Mouse (Mus musculus): Measurements from ENCODE around the gene Camk1d. TPM values are rescaled to one million over a fixed set of nuclear protein-coding genes. Genes with fewer than 3 reads are reported as not detected.

Gene Camk1d
- total and polyA plus RNA-seq, 2 experiments from 2014 or later, result 1.1 to 2.2 TPM

DNA sequence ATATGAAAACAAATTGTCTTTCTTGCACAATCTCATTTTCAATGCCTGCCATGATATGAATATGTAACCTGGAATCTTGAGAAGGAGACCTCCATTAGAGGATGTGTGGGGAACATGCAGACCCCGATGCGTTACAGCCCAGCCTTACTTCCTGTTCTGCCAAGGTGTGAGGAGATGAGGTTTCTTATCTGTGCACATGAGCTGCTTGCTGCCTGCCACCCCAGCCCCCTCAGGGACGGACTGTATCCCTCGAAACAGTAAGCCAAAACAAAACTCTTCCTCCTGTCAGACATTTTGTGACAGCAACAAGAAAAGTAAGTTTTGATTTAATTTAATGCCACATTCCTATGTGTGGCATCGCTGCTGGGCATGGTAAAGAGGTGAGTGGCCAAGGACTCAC, 200.2 kb downstream of the Camk1d start:
- ATAC-seq (ENCODE audit: insufficient read depth, low read depth) (no peak), DNase-seq (ENCODE audit: low spot score) (no peak)
- no peak overlapping the region for H3K4me3 ChIP-seq (ENCODE audit: low read depth, low read length)
- H3K4me1 ChIP-seq (ENCODE audit: control insufficient read depth, insufficient read depth), result no peaks in the 10 kb centered on the region
- TF ChIP-seq CTCF (IDR thresholded peaks at IDR 0.05; ENCODE audit: low read depth), result no peak
- TF ChIP-seq EP300 (IDR thresholded peaks at IDR 0.05; ENCODE audit: low read depth), result no peak
- H3K9me3 ChIP-seq (replicated peaks; ENCODE audit: control insufficient read depth, low read length), result no peaks in the 10 kb centered on the region
- H3K4me2 ChIP-seq (ENCODE audit: low read depth, low read length), result no peak overlapping the region
- 91% methylated on average over 5 of the region's 5 CpGs for WGBS
- H3K36me3 ChIP-seq (replicated peaks; ENCODE audit: control insufficient read depth, insufficient read depth, low read length), result no peaks in the 10 kb centered on the region
- H3K27ac ChIP-seq (ENCODE audit: low read depth), result no peak overlapping the region
- H3K27me3 ChIP-seq (ENCODE audit: control insufficient read depth, insufficient read depth, low read length), result no peaks in the 10 kb centered on the region
- H3K9ac ChIP-seq (replicated peaks; ENCODE audit: low read depth, low read length), result no peak overlapping the region

DNA sequence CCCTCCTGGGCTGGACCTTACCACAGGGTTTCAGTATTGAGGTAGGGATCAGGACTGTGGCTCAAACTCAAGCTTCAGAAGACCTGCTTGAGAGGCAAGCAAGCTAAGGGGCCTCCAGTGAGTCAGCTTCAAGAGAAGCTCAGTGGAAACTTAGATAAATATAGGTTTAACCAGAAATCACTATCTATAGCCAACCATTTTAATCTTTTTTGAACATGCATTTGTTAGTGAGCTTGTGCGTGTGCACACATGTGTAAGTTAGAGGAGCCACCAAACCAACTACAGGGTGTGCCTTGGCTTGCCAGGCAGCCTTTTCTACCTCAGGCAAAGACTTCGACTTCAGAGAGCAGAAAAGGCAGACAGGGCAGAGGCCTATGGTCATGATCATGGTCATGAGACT, 200.7 kb downstream of the Camk1d start:
- DNase-seq (ENCODE audit: low spot score), result no peak
- Histone ChIP-seq H3K27me3 (ENCODE audit: control insufficient read depth, insufficient read depth, low read length) (no peaks in the 10 kb centered on the region), H3K4me3 (ENCODE audit: low read depth, low read length) (no peak overlapping the region), H3K9me3 (replicated peaks; ENCODE audit: control insufficient read depth, low read length) (no peaks in the 10 kb centered on the region), H3K36me3 (replicated peaks; ENCODE audit: control insufficient read depth, insufficient read depth, low read length) (no peaks in the 10 kb centered on the region), H3K27ac (ENCODE audit: low read depth) (no peak overlapping the region), H3K9ac (replicated peaks; ENCODE audit: low read depth, low read length) (no peak overlapping the region), H3K4me2 (ENCODE audit: low read depth, low read length) (no peak overlapping the region), H3K4me1 (ENCODE audit: control insufficient read depth, insufficient read depth) (no peaks in the 10 kb centered on the region)
- 94% methylated on average over 2 of the region's 2 CpGs for WGBS
- TF ChIP-seq CTCF (IDR thresholded peaks at IDR 0.05; ENCODE audit: low read depth), result no peak
- TF ChIP-seq EP300 (IDR thresholded peaks at IDR 0.05; ENCODE audit: low read depth), result no peak
- ATAC-seq (ENCODE audit: insufficient read depth, low read depth), result no peak

DNA sequence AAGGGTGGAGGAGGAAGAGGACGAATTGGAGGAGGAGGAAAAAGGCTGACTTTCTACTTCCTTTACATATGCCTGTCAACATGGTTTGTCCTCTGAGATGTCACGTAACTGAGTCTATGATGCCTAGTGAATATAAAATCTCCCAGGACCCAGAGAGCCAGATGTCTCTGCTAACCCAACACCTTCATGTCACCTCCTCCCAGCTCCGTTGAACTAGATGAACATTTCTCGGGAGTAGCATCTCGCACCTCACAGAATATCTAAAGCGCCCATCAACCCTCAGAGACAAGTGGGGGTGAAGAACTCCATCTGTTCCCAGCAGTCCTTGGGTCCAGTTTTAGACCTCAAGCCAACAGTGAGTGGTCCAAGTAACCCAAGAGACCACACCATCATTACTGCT, 204.3 kb downstream of the Camk1d start:
- WGBS, result 72% methylated on average over 6 of the region's 6 CpGs
- DNase-seq (ENCODE audit: low spot score) (no peak), ATAC-seq (ENCODE audit: insufficient read depth, low read depth) (no peak)
- no peak for TF ChIP-seq CTCF (IDR thresholded peaks at IDR 0.05; ENCODE audit: low read depth)
- no peak for TF ChIP-seq EP300 (IDR thresholded peaks at IDR 0.05; ENCODE audit: low read depth)
- no peaks in the 10 kb centered on the region for H3K4me1 ChIP-seq (ENCODE audit: control insufficient read depth, insufficient read depth)
- H3K9ac ChIP-seq (replicated peaks; ENCODE audit: low read depth, low read length), result no peak overlapping the region
- no peak overlapping the region for H3K27ac ChIP-seq (ENCODE audit: low read depth)
- no peak overlapping the region for H3K4me3 ChIP-seq (ENCODE audit: low read depth, low read length)
- H3K9me3 ChIP-seq (replicated peaks; ENCODE audit: control insufficient read depth, low read length), result peaks cover 7% of the 10 kb centered on the region; the same call in 1 of the 2 replicates
- H3K36me3 ChIP-seq (replicated peaks; ENCODE audit: control insufficient read depth, insufficient read depth, low read length), result no peaks in the 10 kb centered on the region
- H3K27me3 ChIP-seq (ENCODE audit: control insufficient read depth, insufficient read depth, low read length), result no peaks in the 10 kb centered on the region
- H3K4me2 ChIP-seq (ENCODE audit: low read depth, low read length), result no peak overlapping the region

- TF ChIP-seq EP300 (IDR thresholded peaks at IDR 0.05; ENCODE audit: low read depth), result no peak
- Histone ChIP-seq H3K9me3 (replicated peaks; ENCODE audit: control insufficient read depth, low read length) (no peaks in the 10 kb centered on the region), H3K36me3 (replicated peaks; ENCODE audit: control insufficient read depth, insufficient read depth, low read length) (no peaks in the 10 kb centered on the region), H3K4me1 (ENCODE audit: control insufficient read depth, insufficient read depth) (no peaks in the 10 kb centered on the region), H3K27me3 (ENCODE audit: control insufficient read depth, insufficient read depth, low read length) (no peaks in the 10 kb centered on the region), H3K27ac (ENCODE audit: low read depth) (no peak overlapping the region), H3K4me3 (ENCODE audit: low read depth, low read length) (no peak overlapping the region), H3K4me2 (ENCODE audit: low read depth, low read length) (no peak overlapping the region), H3K9ac (replicated peaks; ENCODE audit: low read depth, low read length) (no peak overlapping the region)
- ATAC-seq (ENCODE audit: insufficient read depth, low read depth), result no peak
- WGBS, result 70% methylated on average over 4 of the region's 4 CpGs
- DNase-seq (ENCODE audit: low spot score), result no peak
These were observed 214.7 kb downstream of the Camk1d start for GRCm38 (mm10) chr2:5499620-5500019.

DNA sequence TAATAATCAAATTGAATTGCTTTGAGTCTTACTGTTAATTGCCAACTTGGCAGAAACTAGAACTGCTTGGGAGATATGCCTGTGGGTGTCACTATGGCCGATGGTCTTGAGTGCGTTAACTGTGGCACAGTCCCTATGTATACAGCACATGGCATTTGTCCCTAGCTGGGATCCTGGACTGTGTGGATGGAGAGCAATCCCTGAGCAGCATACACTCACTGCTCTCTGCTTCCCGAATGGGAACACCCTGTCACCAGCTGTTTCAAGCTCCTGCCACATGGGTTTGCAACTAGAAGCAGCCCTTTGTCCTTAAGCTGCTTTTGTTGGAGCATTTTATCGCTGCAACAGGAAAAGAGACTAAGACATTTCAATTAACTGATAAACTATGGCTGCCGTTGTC, 224.4 kb downstream of the Camk1d start:
- no peaks in the 10 kb centered on the region for H3K9me3 ChIP-seq (replicated peaks; ENCODE audit: control insufficient read depth, low read length)
- ATAC-seq (ENCODE audit: insufficient read depth, low read depth) (peak; percentile 47; the same call in 1 of the 2 replicates), DNase-seq (ENCODE audit: low spot score) (peak; percentile 51)
- WGBS, result 52% methylated on average over 5 of the region's 5 CpGs
- H3K27ac ChIP-seq (ENCODE audit: low read depth), result no peak overlapping the region
- H3K36me3 ChIP-seq (replicated peaks; ENCODE audit: control insufficient read depth, insufficient read depth, low read length), result no peaks in the 10 kb centered on the region
- no peaks in the 10 kb centered on the region for H3K27me3 ChIP-seq (ENCODE audit: control insufficient read depth, insufficient read depth, low read length)
- H3K4me3 ChIP-seq (ENCODE audit: low read depth, low read length), result no peak overlapping the region
- TF ChIP-seq EP300 (IDR thresholded peaks at IDR 0.05; ENCODE audit: low read depth), result no peak
- no peak for TF ChIP-seq CTCF (IDR thresholded peaks at IDR 0.05; ENCODE audit: low read depth)
- H3K9ac ChIP-seq (replicated peaks; ENCODE audit: low read depth, low read length), result no peak overlapping the region
- H3K4me2 ChIP-seq (ENCODE audit: low read depth, low read length), result no peak overlapping the region
- H3K4me1 ChIP-seq (ENCODE audit: control insufficient read depth, insufficient read depth), result no peaks in the 10 kb centered on the region

DNA sequence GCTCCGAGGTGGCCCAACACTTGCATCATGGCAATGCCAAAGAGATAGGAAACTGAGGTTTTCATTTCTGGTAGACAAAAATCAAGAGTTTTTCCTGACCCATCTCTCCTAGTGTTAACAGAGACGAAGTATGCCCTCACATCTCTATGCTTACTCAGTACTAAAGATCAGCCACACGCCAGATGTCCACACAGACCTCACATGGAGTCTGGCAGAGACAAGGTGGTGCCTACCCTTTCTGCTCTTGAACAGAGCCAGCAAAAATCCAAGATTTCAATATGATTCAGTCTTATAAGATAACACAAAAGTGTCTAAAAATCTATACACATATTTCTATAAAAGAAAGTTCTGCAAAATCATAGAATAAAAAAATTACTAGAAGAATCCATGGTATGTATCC, 227.0 kb downstream of the Camk1d start:
- ATAC-seq (ENCODE audit: insufficient read depth, low read depth) (no peak), DNase-seq (ENCODE audit: low spot score) (no peak)
- no peak overlapping the region for H3K4me3 ChIP-seq (ENCODE audit: low read depth, low read length)
- no peaks in the 10 kb centered on the region for H3K36me3 ChIP-seq (replicated peaks; ENCODE audit: control insufficient read depth, insufficient read depth, low read length)
- H3K9me3 ChIP-seq (replicated peaks; ENCODE audit: control insufficient read depth, low read length), result no peaks in the 10 kb centered on the region
- H3K9ac ChIP-seq (replicated peaks; ENCODE audit: low read depth, low read length), result no peak overlapping the region
- H3K4me2 ChIP-seq (ENCODE audit: low read depth, low read length), result no peak overlapping the region
- H3K4me1 ChIP-seq (ENCODE audit: control insufficient read depth, insufficient read depth), result no peaks in the 10 kb centered on the region
- WGBS, result 76% methylated on average over 3 of the region's 3 CpGs
- no peak overlapping the region for H3K27ac ChIP-seq (ENCODE audit: low read depth)
- TF ChIP-seq CTCF (IDR thresholded peaks at IDR 0.05; ENCODE audit: low read depth), result no peak
- TF ChIP-seq EP300 (IDR thresholded peaks at IDR 0.05; ENCODE audit: low read depth), result no peak
- H3K27me3 ChIP-seq (ENCODE audit: control insufficient read depth, insufficient read depth, low read length), result no peaks in the 10 kb centered on the region

Data from heart, postnatal 0 days (tissue).